In the genomic region with DNA sequence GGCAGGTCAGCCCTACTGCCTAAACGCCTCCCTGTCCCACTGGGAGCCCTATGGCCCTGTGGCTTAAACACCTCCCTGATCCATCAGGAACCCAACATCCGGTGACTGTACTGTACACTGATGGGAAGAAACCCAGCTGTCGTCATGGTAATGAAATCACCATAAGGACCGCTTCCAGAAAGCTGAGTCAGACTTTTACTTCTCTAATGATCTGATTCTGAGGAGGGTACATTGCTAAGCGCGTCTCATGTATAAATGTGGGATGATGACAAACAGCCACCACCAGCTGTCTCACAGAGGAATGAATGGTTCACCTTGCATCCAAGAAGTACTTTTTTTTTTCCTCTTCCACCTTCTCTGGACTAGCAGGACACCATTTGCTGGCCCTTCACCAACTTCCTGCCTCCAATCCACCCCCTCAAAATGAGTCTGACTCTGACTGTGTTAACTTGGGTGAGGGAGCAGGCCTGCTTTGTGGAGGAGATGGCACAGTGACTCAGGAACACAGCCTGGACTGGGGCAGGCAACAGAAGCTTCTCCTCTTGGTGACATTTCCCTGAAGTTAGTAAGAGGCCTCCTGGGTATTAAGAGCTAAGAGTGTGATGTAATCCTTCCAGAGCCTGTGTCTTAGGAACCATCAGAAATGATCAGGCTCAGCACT, we compare ENCODE assay signal across 8 mouse cellular contexts. TPM values are rescaled to one million over a fixed set of nuclear protein-coding genes. Genes with fewer than 3 reads are reported as not detected.
DNase-seq lines count a peak whose midpoint lies in the region; ATAC-seq lines count a peak whose summit lies in the region.

No protein-coding gene starts in this region.

- no peak for ATAC-seq in heart, embryonic 14.5 days (ENCODE audit: insufficient number of reproducible peaks, insufficient read depth, low FRiP score, low read depth)
- no peak for ATAC-seq in neural tube, embryonic 13.5 days (ENCODE audit: low read depth)

- peaks cover 12% of the 10 kb centered on the region for H3K36me3 ChIP-seq in heart, embryonic 14.5 days (ENCODE audit: control insufficient read depth, insufficient read depth, low read length)
- H3K36me3 ChIP-seq in neural tube, embryonic 13.5 days = peaks cover 18% of the 10 kb centered on the region

- peaks cover 73 to 90% of the 10 kb centered on the region in 2 experiments for H3K4me1 ChIP-seq in heart, embryonic 14.5 days (ENCODE audit: control insufficient read depth in 2 of 2, insufficient read depth in 2 of 2, low read length in 2 of 2)
- H3K4me1 ChIP-seq in neural tube, embryonic 13.5 days (replicated peaks) = peaks cover 97% of the 10 kb centered on the region

- peak; percentile 54 to 58 for DNase-seq in cerebellum, adult 18-20 months
- no peak for DNase-seq in cerebellum, adult 11 months
- peak; percentile 48 for DNase-seq in urinary bladder, postnatal 25 days (ENCODE audit: low spot score)
- DNase-seq in urinary bladder, postnatal 10 days (ENCODE audit: low spot score) = no peak
- peak; percentile 58 to 63 for DNase-seq in layer of hippocampus, postnatal 10 days (ENCODE audit: low spot score in 2 of 2)
- no peak for DNase-seq in testis, postnatal 14 days (ENCODE audit: low spot score)

- peak overlapping the region; percentile 66 to 97 for H3K27ac ChIP-seq in heart, embryonic 14.5 days (replicated peaks in 1 of 2; ENCODE audit: control insufficient read depth in 1 of 2, insufficient read depth in 1 of 2, low read depth in 2 of 2, low read length in 2 of 2)
- H3K27ac ChIP-seq in neural tube, embryonic 13.5 days (replicated peaks) = peak overlapping the region; percentile 72

- no peaks in the 10 kb centered on the region for H3K27me3 ChIP-seq in heart, embryonic 14.5 days (ENCODE audit: control insufficient read depth, insufficient read depth, low read length)
- no peaks in the 10 kb centered on the region for H3K27me3 ChIP-seq in neural tube, embryonic 13.5 days

- H3K4me3 ChIP-seq in heart, embryonic 14.5 days (ENCODE audit: control insufficient read depth in 1 of 2, insufficient read depth in 1 of 2, low read depth in 1 of 2, low read length in 2 of 2) = no peak overlapping the region
- no peak overlapping the region for H3K4me3 ChIP-seq in neural tube, embryonic 13.5 days

- no peaks in the 10 kb centered on the region for H3K9me3 ChIP-seq in heart, embryonic 14.5 days (ENCODE audit: control insufficient read depth, low read length)
- H3K9me3 ChIP-seq in neural tube, embryonic 13.5 days = no peaks in the 10 kb centered on the region

- H3K4me2 ChIP-seq in heart, embryonic 14.5 days (ENCODE audit: low read length) = no peak overlapping the region
- H3K4me2 ChIP-seq in neural tube, embryonic 13.5 days = no peak overlapping the region

- 66% methylated on average over 6 of the region's 6 CpGs for WGBS in heart, embryonic 14.5 days
- 34% methylated on average over 6 of the region's 6 CpGs for WGBS in neural tube, embryonic 13.5 days

- H3K9ac ChIP-seq in heart, embryonic 14.5 days (ENCODE audit: low read length) = no peak overlapping the region
- H3K9ac ChIP-seq in neural tube, embryonic 13.5 days = peak overlapping the region; percentile 1

RNA-seq across cellular contexts. Expression of gene Zmynd8, which starts 43.0 kb away (rescaled TPM):
- polyA plus RNA-seq in heart, embryonic 14.5 days (2014; fragmentation: Nextera tagmentation; extraction: Ambion mirVana) = 35.9 and 38.0 TPM in 2 replicates
- total RNA-seq in layer of hippocampus, postnatal 10 days (2021) = 100 to 1,000 TPM; 112 to 116 TPM
- polyA plus RNA-seq in neural tube, embryonic 13.5 days (2015; fragmentation: Nextera tagmentation; extraction: Ambion mirVana) = 69.0 and 73.2 TPM in 2 replicates

Comparison
In these comparisons a context has a peak if more than half of its experiments do, and no peak if none do; other contexts are left out.
1. DNase-seq: peak in cerebellum, adult 18-20 months (2 of 2), urinary bladder, postnatal 25 days (single experiment) and layer of hippocampus, postnatal 10 days (2 of 2); none in cerebellum, adult 11 months (single experiment), urinary bladder, postnatal 10 days (single experiment) and testis, postnatal 14 days (single experiment).